Mouse (Mus musculus) ES-Bruce4 (cell line): ENCODE measurements around the gene Cd3d.
"Not testable (repeated sequence)": the region's sequence is repeated elsewhere in the genome, so short reads cannot be mapped to it uniquely, and the experiment has no call there.

Source experiments
- EP300 ChIP-seq: IDR thresholded peaks from 2 replicates; pipeline ENCODE4 v1.6.1; 2011; ENCODE audit warnings: low read depth, low read length; ENCODE audit not compliant: insufficient read depth
- POLR2A ChIP-seq: IDR thresholded peaks from one replicate; pipeline ENCODE4 v1.8.1; 2011; ENCODE audit warnings: low read length; ENCODE audit not compliant: insufficient read depth

GRCm38 (mm10) chr9:44967763-44968162 lies 13.8 kb upstream of the Cd3d start:
- TF ChIP-seq EP300, POLR2A: not testable (repeated sequence)
